Mouse (Mus musculus): ENCODE results near the gene Dnm1.

DNA sequence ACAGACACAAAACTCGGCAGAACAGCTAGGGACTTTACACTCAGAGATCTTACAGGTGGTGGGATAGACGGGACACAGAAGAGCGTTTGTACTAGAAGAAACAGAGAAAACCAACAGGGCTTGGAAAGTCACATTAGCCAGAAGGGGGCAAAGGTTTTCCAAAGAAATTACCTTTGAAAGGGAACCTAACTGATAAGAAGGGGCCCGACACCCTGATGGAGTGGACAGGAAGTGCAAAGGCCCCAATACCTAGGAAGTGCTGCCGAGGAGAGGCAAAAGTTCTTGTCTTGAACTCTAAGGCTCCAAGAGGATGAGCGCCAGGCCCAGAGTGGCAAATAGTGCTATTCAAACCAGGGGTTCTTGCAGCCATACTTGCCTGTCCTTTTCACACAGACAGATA lies 698 bp upstream of the Dnm1 start:
- TF ChIP-seq CTCF (IDR thresholded peaks at IDR 0.05; ENCODE audit: low read depth), result no peak
- TF ChIP-seq EP300 (optimal IDR thresholded peaks at IDR 0.05), result no peak

All from stomach, postnatal 0 days (tissue).